Mouse (Mus musculus) spleen, adult 2 months (tissue): ENCODE measurements at regions not wholly inside any gene's neighbourhood (a gene's known extent, or its start where the extent isn't known, plus 50 kb on each side); places are given as distances from the start of the nearest gene placed in this dataset.

Experiments used
- CTCF ChIP-seq: fragments of 200-500 bp; IDR thresholded peaks from 2 replicates; pipeline ENCODE4 v1.5.1; 2011; ENCODE audit warnings: mild to moderate bottlenecking, inconsistent platforms; ENCODE audit not compliant: insufficient read depth, insufficient read length, insufficient replicate concordance; ENCODE audit errors: extremely low read depth
- POLR2A ChIP-seq: fragments of 200-500 bp; IDR thresholded peaks from 2 replicates; pipeline ENCODE4 v1.6.1; 2011; ENCODE audit warnings: low read depth, low read length, inconsistent platforms

- TF ChIP-seq POLR2A, result no peak
- TF ChIP-seq CTCF, result peak; percentile 8; the same call in 1 of the 2 replicates
These were observed 200.9 kb downstream of the Faxc start for GRCm38 (mm10) chr4:22131751-22132736.
